Mouse (Mus musculus): ENCODE results near the gene Crat.

GRCm38 (mm10) chr2:30415157-30415935 lies at the start of gene Crat:
- TF ChIP-seq GATA1 (IDR thresholded peaks at IDR 0.05; ENCODE audit: borderline replicate concordance, low read length) = no peak
- no peak for TF ChIP-seq CTCF (IDR thresholded peaks at IDR 0.05; ENCODE audit: low read depth, low read length)
- TF ChIP-seq TAL1 (conservative IDR thresholded peaks at IDR 0.05; ENCODE audit: low read depth, low read length) = no peak
- no peak for TF ChIP-seq POLR2AphosphoS5 (IDR thresholded peaks at IDR 0.05; ENCODE audit: insufficient replicate concordance, low read depth, low read length)
- TF ChIP-seq GATA2 (IDR thresholded peaks at IDR 0.05; ENCODE audit: borderline replicate concordance, low read depth, low read length) = no peak
